Mouse (Mus musculus) testis, adult 2 months (tissue): ENCODE results near the gene Gsto1. TPM values are rescaled to one million over a fixed set of nuclear protein-coding genes. Genes with fewer than 3 reads are reported as not detected.
A peak's percentile ranks its signal among the peaks of the same experiment; 100 is the strongest.

Experiments
- H3K27ac ChIP-seq: fragments of 200-500 bp; 2 replicates; pipeline ENCODE4 v1.5.1; 2012; ENCODE audit warnings: low read depth, low read length; ENCODE audit not compliant: control insufficient read depth, insufficient read depth
- H3K27me3 ChIP-seq: fragments of 200-500 bp; 2 replicates; pipeline ENCODE4 v1.6.1; 2012; ENCODE audit warnings: mild to moderate bottlenecking, low read length, moderate library complexity; ENCODE audit not compliant: control insufficient read depth, insufficient read depth
- H3K36me3 ChIP-seq: fragments of 200-500 bp; 2 replicates; pipeline ENCODE4 v1.6.1; 2012; ENCODE audit warnings: mild to moderate bottlenecking, low read length; ENCODE audit not compliant: control insufficient read depth, insufficient read depth
- H3K4me1 ChIP-seq: fragments of 200-500 bp; 2 replicates; pipeline ENCODE4 v1.6.1; 2012; ENCODE audit warnings: low read length; ENCODE audit not compliant: control insufficient read depth, insufficient read depth
- H3K4me3 ChIP-seq: fragments of 200-500 bp; 2 replicates; pipeline ENCODE4 v1.5.1; 2012; ENCODE audit warnings: low read depth, mild to moderate bottlenecking, low read length, moderate library complexity, mixed read lengths; ENCODE audit not compliant: control insufficient read depth
- CTCF ChIP-seq: fragments of 200-500 bp; IDR thresholded peaks from 2 replicates; pipeline ENCODE4 v1.5.1; 2012; ENCODE audit warnings: low read depth, mild to moderate bottlenecking, inconsistent platforms, low read length, moderate library complexity; ENCODE audit not compliant: control insufficient read depth, insufficient read depth, insufficient replicate concordance
- POLR2A ChIP-seq: fragments of 200-500 bp; IDR thresholded peaks from 2 replicates; pipeline ENCODE4 v1.6.1; 2012; ENCODE audit warnings: low read depth, mild to moderate bottlenecking, inconsistent platforms, low read length, moderate library complexity; ENCODE audit not compliant: control insufficient read depth
- polyA plus RNA-seq: library from polyadenylated mRNA; depleted of rRNA; stranded (reverse); fragments of >200 nt; gene quantifications from 2 replicates; pipeline ENCODE4 v1.2.3, GENCODE M21; 2012

Gsto1 gene
- polyA plus RNA-seq, 1 experiment = 3.7 TPM

DNA sequence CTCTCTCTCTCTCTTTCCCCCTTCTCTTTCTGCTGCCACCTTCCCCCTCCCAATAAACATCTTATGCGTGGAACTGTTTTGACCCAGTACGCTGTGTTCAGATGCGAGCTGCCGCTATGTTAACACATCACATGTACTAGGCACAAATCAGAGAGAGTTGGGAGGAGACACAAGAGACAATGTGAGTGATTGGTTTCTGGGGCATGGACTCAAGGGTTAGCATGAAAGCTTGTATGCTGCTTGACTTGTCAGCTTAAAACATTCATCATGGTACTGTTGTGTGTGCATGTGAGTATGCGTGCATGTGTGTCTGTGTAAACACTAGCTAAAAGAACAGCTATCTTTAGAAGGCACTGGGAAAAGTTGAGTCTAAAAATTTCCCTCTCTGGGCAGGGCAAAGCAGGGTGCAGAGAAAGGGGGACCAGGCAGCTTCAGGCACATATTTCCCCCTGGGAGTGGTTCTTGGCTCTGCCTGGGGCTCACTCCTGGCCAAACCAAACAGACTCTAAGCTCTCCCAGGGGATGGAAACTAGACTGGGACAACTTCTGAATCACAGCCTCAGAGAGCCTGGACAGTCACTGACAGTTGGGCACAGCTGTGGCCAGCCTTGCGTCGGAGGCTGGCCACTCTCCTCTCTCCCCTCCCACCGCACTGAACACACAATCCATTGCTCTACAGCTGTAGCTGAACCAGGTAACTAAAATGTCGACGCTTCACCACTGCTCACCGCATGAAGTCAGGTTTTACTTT is 37.0 kb downstream of the Gsto1 start:
- Histone ChIP-seq H3K27me3 (no peaks in the 10 kb centered on the region), H3K36me3 (no peaks in the 10 kb centered on the region), H3K4me3 (no peak overlapping the region), H3K4me1 (no peaks in the 10 kb centered on the region; the same call in 1 of the 2 replicates), H3K27ac (peak overlapping the region; percentile 9; the same call in 1 of the 2 replicates)
- TF ChIP-seq POLR2A (no peak), CTCF (no peak)

DNA sequence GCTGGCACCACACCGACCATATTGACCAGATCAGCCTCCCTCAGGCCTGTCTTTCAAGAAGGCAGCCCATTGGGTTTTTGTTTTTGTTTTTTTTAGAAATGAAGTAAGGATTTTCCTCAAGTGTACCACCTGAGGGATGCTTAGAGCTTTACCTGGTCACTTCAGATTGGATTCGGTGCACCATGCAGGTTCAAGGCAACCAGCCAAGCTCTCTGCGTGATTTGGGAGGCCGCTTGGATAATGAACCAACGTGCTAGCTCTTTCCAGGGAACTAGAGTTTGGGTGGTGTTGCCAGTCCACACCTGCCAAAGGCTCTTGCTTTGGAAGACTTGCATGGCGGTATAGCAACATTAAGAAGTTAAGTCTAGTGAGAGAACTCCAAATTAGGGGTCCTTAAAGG is 38.3 kb downstream of the Gsto1 start:
- no peak for TF ChIP-seq CTCF
- TF ChIP-seq POLR2A = no peak

DNA sequence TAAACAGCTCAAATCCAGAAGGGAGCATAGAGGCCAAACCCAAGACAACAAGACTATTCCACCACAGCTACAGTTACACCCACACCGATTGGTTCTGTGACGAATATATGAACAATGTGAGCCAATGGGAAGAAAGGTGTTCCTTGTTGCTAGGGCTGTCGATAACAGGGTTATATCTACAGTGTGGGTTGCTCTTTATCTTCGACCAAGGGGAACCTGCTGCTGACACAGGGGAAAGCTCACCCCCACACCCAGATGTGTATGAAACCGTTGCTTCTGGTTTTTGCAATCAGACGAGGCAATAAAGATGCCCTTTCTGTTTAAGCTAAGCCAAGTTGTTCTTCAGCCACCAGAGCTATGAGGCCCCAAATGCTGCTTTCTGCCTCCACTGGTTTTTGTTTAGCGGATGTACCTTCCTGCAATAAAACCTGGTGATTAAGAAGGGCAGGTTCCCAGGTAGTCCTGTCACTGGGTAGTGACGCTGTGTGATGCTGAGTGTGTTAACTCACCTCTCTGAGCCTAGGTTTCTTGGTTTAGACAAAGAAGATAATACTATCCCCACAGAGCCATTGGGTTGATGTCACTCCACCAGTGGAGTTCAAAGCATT is 43.8 kb downstream of the Gsto1 start:
- no peak overlapping the region for H3K27ac ChIP-seq
- TF ChIP-seq CTCF = no peak
- no peak for TF ChIP-seq POLR2A
- no peaks in the 10 kb centered on the region for H3K36me3 ChIP-seq
- H3K4me1 ChIP-seq = no peaks in the 10 kb centered on the region
- H3K4me3 ChIP-seq = no peak overlapping the region
- no peaks in the 10 kb centered on the region for H3K27me3 ChIP-seq

More for the DNA sequence above, 38.3 kb downstream of the Gsto1 start:
- Histone ChIP-seq H3K4me1 (no peaks in the 10 kb centered on the region), H3K27me3 (no peaks in the 10 kb centered on the region), H3K36me3 (no peaks in the 10 kb centered on the region), H3K27ac (no peak overlapping the region), H3K4me3 (no peak overlapping the region)

DNA sequence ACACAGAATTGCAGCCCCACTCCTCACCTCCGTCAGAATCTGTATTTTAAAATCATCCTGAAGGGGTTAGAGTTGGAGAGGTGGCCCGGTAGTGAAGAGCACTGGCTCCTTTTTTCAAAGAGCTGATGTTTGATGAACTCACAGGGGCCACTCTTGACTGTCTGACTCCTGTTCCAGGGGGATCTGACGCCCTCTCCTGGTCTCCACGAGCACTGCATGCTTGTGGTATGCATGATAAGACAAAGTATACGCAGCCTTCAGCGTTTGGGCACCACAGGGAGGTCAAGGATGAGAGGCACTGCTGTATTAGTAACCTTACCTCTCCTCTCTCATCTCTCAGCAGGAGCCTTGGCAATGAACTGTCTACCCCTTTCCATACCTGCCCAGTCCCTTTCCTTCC is 45.2 kb downstream of the Gsto1 start:
- Histone ChIP-seq H3K27ac (no peak overlapping the region), H3K4me3 (no peak overlapping the region), H3K4me1 (no peaks in the 10 kb centered on the region), H3K27me3 (no peaks in the 10 kb centered on the region), H3K36me3 (no peaks in the 10 kb centered on the region)
- TF ChIP-seq CTCF (peak; percentile 45; the same call in 1 of the 2 replicates), POLR2A (no peak)

DNA sequence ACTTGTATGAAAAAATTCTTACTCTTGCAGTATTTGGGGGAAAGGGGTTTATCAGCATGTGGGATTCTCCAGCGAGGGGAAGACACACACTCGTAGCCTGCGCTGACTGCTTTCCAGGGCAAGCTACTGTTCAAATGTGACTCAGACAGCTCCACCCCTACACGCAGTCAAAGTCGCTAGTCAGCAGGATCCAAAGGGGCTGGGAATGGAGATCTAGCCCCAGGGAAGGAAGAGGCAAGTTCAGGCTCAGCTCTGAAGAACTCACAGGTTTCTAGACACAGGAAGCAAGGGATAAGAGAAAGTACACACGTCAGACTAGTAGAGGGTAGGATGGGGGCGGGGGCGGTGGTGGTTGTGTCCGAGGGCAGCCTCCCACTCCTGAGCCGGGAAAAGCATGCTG is 45.8 kb downstream of the Gsto1 start:
- Histone ChIP-seq H3K4me3 (no peak overlapping the region), H3K27me3 (no peaks in the 10 kb centered on the region), H3K27ac (no peak overlapping the region), H3K4me1 (no peaks in the 10 kb centered on the region), H3K36me3 (no peaks in the 10 kb centered on the region)
- no peak for TF ChIP-seq POLR2A
- no peak for TF ChIP-seq CTCF

DNA sequence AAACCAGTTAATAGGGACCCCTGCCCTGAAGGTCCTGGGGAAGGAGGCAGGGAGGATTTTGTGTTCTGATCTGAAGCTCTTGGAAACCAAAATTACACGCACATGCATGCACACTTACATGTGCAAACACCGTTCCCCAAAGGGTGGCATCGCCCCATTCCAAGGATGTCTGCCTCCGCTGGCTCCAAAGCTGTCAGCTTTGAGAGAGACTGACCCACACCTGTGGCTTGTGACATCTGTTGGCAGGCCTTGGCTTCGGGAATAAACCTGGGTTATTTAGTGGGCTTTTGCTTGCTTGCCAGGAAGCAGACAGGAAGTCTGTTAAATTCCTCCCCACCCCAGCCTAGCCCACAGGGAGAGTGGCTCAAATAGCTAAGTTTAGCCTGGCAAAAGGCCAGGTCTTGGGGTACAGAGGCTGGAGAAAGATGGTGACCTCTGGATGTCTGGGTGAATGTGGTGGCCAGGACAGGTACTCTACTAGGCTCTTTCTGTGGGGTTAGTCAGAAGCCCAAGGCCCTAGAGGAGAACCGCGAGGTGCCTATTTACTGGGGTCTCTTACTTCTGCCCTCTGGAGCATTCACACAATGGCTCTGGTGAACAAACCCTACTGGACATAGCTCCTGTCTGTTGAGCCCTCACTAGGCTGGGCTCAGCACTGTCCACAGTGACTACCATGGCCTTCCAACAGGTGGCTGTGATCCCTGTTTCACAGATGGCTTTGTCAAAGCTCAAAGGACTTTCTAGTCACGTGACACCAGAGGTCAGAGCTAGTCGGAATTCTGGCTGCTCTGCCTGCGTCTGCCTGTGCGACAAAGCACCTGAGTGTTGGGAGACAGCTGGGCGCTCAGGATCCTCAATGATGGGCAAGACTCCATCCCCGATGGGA is 47.8 kb downstream of the Gsto1 start:
- TF ChIP-seq POLR2A (no peak), CTCF (no peak)
- Histone ChIP-seq H3K36me3 (no peaks in the 10 kb centered on the region), H3K27ac (no peak overlapping the region), H3K4me3 (no peak overlapping the region), H3K4me1 (no peaks in the 10 kb centered on the region; the same call in 1 of the 2 replicates), H3K27me3 (no peaks in the 10 kb centered on the region)

DNA sequence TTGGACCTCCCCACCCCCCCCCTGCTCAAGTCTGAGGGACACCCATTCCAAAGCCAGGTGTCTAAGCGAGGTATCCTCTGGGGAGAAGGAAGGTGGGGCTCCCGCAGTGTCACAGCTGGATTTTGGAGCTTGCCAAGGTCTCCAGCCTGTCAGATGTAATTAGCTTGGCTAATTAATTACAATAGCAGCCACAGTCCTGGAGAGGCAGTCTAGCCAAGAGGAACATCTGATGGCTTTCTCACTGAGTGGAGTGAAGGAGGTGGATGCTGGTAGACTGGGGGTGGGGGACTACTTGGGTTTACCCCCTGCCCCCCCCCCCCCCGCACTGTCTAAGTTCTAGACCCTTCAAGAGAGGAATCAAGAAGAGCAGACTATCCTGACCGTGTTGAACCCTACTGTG is 48.9 kb downstream of the Gsto1 start:
- Histone ChIP-seq H3K27me3 (no peaks in the 10 kb centered on the region), H3K27ac (no peak overlapping the region), H3K4me3 (no peak overlapping the region), H3K36me3 (no peaks in the 10 kb centered on the region), H3K4me1 (no peaks in the 10 kb centered on the region; the same call in 1 of the 2 replicates)
- TF ChIP-seq CTCF (no peak), POLR2A (no peak)
